Mouse (Mus musculus): ENCODE measurements around the gene Mrpl43. TPM values are rescaled to one million over a fixed set of nuclear protein-coding genes. Genes with fewer than 3 reads are reported as not detected.

The Mrpl43 gene
- polyA plus RNA-seq, 1 experiment from 2014 or later, result 64.9 TPM

DNA sequence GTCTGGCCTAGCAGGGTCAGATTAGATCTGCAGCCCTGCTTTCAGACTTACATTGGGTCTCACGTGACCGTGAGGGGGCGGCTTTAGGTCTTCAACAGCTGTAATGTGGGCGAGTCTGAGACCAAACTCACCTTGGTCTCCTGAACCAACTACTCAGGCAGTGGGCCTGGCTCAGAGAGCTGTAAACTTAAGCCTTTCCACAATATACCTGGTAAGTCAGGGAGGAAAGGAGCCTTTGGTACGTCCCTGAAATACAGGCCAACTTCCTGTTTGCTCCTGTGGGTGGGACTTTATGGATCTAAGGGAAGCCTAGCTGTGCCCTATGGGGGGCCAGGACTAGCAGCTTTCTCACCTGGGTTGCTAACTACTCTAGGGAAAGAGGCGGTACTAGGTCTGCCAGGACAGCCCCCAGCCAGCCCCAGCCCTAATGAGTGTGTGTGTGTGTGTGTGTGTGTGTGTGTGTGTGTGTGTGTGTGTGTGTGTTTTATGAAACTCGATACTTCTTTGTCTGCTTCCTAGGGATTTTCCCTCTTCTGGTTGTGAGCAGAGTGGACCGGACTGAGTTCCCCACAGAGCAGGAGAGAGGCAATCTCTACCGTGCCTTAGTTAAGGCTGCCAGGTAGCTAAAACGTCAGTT, 8.2 kb upstream of the Mrpl43 start, which contains the start of gene Lzts2:
Gene Lzts2, plus strand, starts transcription at position 80 of the 637 bp plus-strand sequence.
- H3K4me2 ChIP-seq (ENCODE audit: low read depth, low read length), result peak within 1 kb of the TSS; percentile 94
- peak; percentile 48; the same call in 1 of the 2 replicates for ATAC-seq (ENCODE audit: insufficient read depth, low FRiP score)
- H3K9me3 ChIP-seq (replicated peaks; ENCODE audit: control insufficient read depth, low read length), result no peaks in the 10 kb centered on the region
- peak within 1 kb of the TSS; percentile 99 for H3K27ac ChIP-seq (ENCODE audit: low read length)
- WGBS, result 6% methylated on average over 10 of the region's 10 CpGs
- peak within 1 kb of the TSS; percentile 55 for H3K4me3 ChIP-seq (replicated peaks; ENCODE audit: low read length)
- H3K9ac ChIP-seq (ENCODE audit: low read length), result peak within 1 kb of the TSS; percentile 81
- peaks cover 10% of the 10 kb centered on the region; the same call in 1 of the 2 replicates for H3K36me3 ChIP-seq (ENCODE audit: control insufficient read depth, insufficient read depth, low read length)
- H3K4me1 ChIP-seq (ENCODE audit: control insufficient read depth, insufficient read depth, low read length), result peaks cover 34% of the 10 kb centered on the region
- H3K27me3 ChIP-seq (ENCODE audit: control insufficient read depth, insufficient read depth, low read length), result no peaks in the 10 kb centered on the region

DNA sequence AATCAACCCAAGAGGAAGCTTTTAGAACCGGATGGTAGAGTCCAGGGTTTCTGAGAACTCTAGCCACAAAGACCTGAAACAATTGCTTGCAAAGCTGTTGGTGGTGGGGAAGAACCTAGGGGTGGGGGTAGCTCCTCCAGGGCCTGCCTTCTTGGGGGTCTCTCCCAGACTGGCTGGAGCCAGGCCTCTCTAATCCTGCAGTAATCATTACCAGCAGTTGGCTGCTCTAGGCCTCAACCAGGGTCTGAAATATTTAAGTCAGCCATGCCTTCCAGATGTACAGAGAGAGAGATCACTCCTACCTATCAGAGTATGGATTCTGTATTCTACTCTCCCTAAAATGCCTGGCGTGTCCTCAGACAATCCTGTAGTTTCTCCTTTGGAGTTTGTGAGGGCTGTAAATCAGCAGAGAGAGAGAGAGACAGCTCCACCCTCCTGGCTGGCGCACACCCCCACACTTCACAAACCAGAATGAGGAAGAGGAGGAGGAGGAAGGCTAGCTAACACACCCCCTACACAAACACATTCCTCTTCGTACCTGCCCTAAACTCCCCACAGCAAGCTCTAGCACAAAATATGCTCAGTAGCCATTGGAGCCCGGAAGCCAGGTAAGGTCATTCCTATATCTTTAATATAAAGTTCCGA, 7.5 kb upstream of the Mrpl43 start:
- ATAC-seq (ENCODE audit: insufficient read depth, low FRiP score), result no peak
- H3K9ac ChIP-seq (ENCODE audit: low read length), result peak overlapping the region; percentile 44; the same call in 1 of the 2 replicates
- peak overlapping the region; percentile 94 for H3K4me2 ChIP-seq (ENCODE audit: low read depth, low read length)

DNA sequence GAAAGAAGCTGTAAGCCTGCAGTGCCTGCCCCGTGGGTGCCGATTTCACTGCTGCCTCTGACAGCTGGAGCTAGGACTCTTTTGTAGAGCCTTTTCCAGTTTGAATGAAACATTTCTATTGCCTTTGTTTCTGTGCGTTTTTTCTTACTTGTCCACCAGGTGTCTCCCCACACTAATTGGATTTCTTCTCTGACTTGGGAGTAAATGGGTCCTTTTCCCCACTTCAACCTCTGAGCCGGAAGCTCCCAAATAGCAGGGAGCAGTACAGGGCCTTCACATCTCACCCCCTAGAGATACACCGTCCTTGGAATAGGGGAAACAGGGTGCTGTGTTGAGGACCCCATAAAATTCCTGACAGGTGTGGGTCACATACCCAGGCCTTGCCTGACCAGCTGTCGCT, 6.4 kb upstream of the Mrpl43 start:
- H3K36me3 ChIP-seq (ENCODE audit: control insufficient read depth, insufficient read depth, low read length), result peaks cover 10% of the 10 kb centered on the region; the same call in 1 of the 2 replicates
- 0 out of 2 replicates have a peak overlapping the region, but pooled peaks have one; percentile 99 for H3K27ac ChIP-seq (ENCODE audit: low read length)
- no peak for ATAC-seq (ENCODE audit: insufficient read depth, low FRiP score)
- peaks cover 28% of the 10 kb centered on the region for H3K4me1 ChIP-seq (ENCODE audit: control insufficient read depth, insufficient read depth, low read length)
- no peaks in the 10 kb centered on the region for H3K9me3 ChIP-seq (replicated peaks; ENCODE audit: control insufficient read depth, low read length)
- H3K4me3 ChIP-seq (replicated peaks; ENCODE audit: low read length), result no peak overlapping the region
- H3K9ac ChIP-seq (ENCODE audit: low read length), result no peak overlapping the region
- WGBS, result 33% methylated on average over 6 of the region's 6 CpGs
- no peak overlapping the region for H3K4me2 ChIP-seq (ENCODE audit: low read depth, low read length)
- no peaks in the 10 kb centered on the region for H3K27me3 ChIP-seq (ENCODE audit: control insufficient read depth, insufficient read depth, low read length)

More for the DNA sequence above, 7.5 kb upstream of the Mrpl43 start:
- H3K27me3 ChIP-seq (ENCODE audit: control insufficient read depth, insufficient read depth, low read length), result no peaks in the 10 kb centered on the region
- peak overlapping the region; percentile 99 for H3K27ac ChIP-seq (ENCODE audit: low read length)
- peaks cover 27% of the 10 kb centered on the region for H3K4me1 ChIP-seq (ENCODE audit: control insufficient read depth, insufficient read depth, low read length)
- H3K9me3 ChIP-seq (replicated peaks; ENCODE audit: control insufficient read depth, low read length), result no peaks in the 10 kb centered on the region
- WGBS, result 55% methylated on average over 6 of the region's 6 CpGs
- 0 out of 2 replicates have a peak overlapping the region, but pooled peaks have one; percentile 55 for H3K4me3 ChIP-seq (replicated peaks; ENCODE audit: low read length)
- peaks cover 10% of the 10 kb centered on the region; the same call in 1 of the 2 replicates for H3K36me3 ChIP-seq (ENCODE audit: control insufficient read depth, insufficient read depth, low read length)

DNA sequence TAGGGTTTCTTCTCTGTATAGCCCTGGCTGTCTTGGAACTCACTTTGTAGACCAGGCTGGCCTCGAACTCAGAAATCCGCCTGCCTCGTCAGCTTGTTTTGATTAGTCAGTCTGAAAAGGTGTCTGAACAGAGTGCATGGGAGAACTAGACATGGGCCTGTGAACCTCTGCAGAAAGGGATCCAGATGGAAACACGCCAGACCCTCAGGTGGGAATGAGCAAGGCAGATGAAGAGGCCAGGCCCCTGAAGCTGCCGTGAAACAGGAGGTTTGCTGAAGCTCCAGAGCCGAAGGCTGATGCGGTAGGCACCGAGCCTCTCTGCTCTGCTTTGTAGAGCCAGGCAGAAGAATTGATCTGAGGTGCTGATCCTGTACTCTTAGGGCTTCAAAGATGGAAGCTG, 6.0 kb upstream of the Mrpl43 start:
- Histone ChIP-seq H3K4me2 (ENCODE audit: low read depth, low read length) (no peak overlapping the region), H3K27ac (ENCODE audit: low read length) (no peak overlapping the region), H3K9me3 (replicated peaks; ENCODE audit: control insufficient read depth, low read length) (no peaks in the 10 kb centered on the region), H3K27me3 (ENCODE audit: control insufficient read depth, insufficient read depth, low read length) (no peaks in the 10 kb centered on the region), H3K36me3 (ENCODE audit: control insufficient read depth, insufficient read depth, low read length) (peaks cover 10% of the 10 kb centered on the region; the same call in 1 of the 2 replicates), H3K9ac (ENCODE audit: low read length) (no peak overlapping the region), H3K4me3 (replicated peaks; ENCODE audit: low read length) (no peak overlapping the region), H3K4me1 (ENCODE audit: control insufficient read depth, insufficient read depth, low read length) (peaks cover 32% of the 10 kb centered on the region)
- no peak for ATAC-seq (ENCODE audit: insufficient read depth, low FRiP score)
- WGBS, result 86% methylated on average over 8 of the region's 8 CpGs

DNA sequence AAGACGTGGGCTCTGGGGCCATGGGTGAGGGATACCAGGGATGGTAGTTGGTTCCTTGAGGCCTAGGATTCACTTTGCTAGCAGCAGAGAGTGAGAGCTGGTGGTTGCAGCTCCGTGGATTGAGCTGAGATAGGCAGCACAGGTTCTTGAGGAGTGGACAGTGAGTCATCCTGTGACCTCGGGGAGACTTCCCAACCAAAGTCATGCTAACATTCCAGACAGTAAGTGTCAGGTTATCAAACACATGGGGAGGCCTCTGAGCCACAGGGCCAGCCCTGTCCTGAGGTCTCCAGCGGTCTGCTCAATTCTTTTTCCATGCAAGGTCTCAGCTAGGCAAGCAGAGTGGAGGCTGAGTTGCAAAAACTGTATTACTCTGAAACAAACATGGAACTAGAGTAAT, 4.4 kb upstream of the Mrpl43 start:
- H3K36me3 ChIP-seq (ENCODE audit: control insufficient read depth, insufficient read depth, low read length), result peaks cover 10% of the 10 kb centered on the region; the same call in 1 of the 2 replicates
- peaks cover 29% of the 10 kb centered on the region for H3K4me1 ChIP-seq (ENCODE audit: control insufficient read depth, insufficient read depth, low read length)
- H3K27ac ChIP-seq (ENCODE audit: low read length), result no peak overlapping the region
- no peak overlapping the region for H3K9ac ChIP-seq (ENCODE audit: low read length)
- no peak overlapping the region for H3K4me2 ChIP-seq (ENCODE audit: low read depth, low read length)
- no peak for ATAC-seq (ENCODE audit: insufficient read depth, low FRiP score)
- WGBS, result 87% methylated on average over 4 of the region's 4 CpGs
- no peaks in the 10 kb centered on the region for H3K9me3 ChIP-seq (replicated peaks; ENCODE audit: control insufficient read depth, low read length)
- no peak overlapping the region for H3K4me3 ChIP-seq (replicated peaks; ENCODE audit: low read length)
- H3K27me3 ChIP-seq (ENCODE audit: control insufficient read depth, insufficient read depth, low read length), result no peaks in the 10 kb centered on the region

DNA sequence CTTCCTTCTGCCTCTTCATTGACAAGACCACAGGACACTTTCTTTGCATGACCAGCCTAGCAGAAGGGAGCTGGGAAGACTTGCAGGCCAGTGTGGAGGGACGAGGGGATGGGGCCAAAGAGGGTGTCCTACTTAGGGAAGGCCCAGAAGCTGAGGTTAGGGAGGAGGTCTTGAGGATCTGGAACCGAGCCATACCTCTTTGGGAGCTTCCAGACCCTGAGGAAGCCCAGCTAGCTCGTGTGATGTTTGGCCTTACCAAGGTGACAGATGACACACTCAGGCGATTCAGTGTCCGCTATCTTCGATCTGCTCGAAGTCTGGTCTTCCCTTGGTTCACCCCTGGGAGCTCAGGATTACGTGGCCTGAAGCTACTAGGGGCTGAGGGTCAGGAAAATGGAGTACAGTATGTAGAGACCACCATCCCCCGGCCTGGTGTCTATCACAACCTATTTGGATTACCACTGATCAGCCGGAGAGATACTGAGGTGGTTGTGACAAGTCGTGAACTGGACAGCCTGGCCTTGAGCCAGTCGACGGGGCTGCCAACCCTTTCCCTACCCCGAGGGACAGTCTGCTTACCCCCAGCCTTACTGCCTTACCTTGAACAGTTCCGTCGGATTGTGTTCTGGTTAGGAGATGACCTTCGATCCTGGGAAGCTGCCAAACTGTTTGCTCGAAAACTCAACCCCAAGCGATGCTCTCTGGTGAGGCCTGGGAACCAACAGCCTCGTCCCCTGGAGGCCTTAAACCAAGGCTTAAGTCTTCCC, 1.4 kb upstream of the Mrpl43 start:
- H3K27ac ChIP-seq (ENCODE audit: low read length), result no peak overlapping the region
- peaks cover 10% of the 10 kb centered on the region; the same call in 1 of the 2 replicates for H3K36me3 ChIP-seq (ENCODE audit: control insufficient read depth, insufficient read depth, low read length)
- peaks cover 18% of the 10 kb centered on the region for H3K4me1 ChIP-seq (ENCODE audit: control insufficient read depth, insufficient read depth, low read length)
- no peak for ATAC-seq (ENCODE audit: insufficient read depth, low FRiP score)
- no peaks in the 10 kb centered on the region for H3K9me3 ChIP-seq (replicated peaks; ENCODE audit: control insufficient read depth, low read length)
- WGBS, result 82% methylated on average over 20 of the region's 20 CpGs
- peak overlapping the region; percentile 91 for H3K9ac ChIP-seq (ENCODE audit: low read length)
- peak overlapping the region; percentile 75 for H3K4me2 ChIP-seq (ENCODE audit: low read depth, low read length)
- peak overlapping the region; percentile 99 for H3K4me3 ChIP-seq (replicated peaks; ENCODE audit: low read length)
- H3K27me3 ChIP-seq (ENCODE audit: control insufficient read depth, insufficient read depth, low read length), result no peaks in the 10 kb centered on the region

DNA sequence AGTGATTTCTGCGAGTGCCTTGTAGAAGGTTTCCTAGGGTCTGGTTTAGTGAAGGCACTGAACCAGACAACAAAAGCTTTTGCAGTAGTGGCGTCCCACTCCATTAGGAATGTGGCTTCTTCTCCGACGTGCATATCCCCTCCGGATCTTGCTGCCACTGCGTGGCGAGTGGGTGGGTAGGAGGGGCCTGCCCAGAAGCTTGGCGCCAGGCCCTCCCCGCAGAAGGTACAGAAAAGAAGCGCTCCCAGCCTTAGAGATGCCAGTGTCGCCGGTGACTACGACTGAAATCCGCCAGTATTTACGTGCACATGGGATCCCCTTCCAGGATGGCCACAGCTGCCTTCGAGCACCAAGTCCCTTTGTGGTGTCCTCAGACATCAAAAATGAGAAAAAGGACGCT, 779 bp upstream of the Mrpl43 start:
- Histone ChIP-seq H3K4me2 (ENCODE audit: low read depth, low read length) (peak overlapping the region; percentile 75), H3K4me3 (replicated peaks; ENCODE audit: low read length) (peak overlapping the region; percentile 99), H3K4me1 (ENCODE audit: control insufficient read depth, insufficient read depth, low read length) (peaks cover 18% of the 10 kb centered on the region), H3K36me3 (ENCODE audit: control insufficient read depth, insufficient read depth, low read length) (peaks cover 10% of the 10 kb centered on the region; the same call in 1 of the 2 replicates), H3K27me3 (ENCODE audit: control insufficient read depth, insufficient read depth, low read length) (no peaks in the 10 kb centered on the region), H3K9ac (ENCODE audit: low read length) (peak overlapping the region; percentile 91), H3K27ac (ENCODE audit: low read length) (peak overlapping the region; percentile 82), H3K9me3 (replicated peaks; ENCODE audit: control insufficient read depth, low read length) (no peaks in the 10 kb centered on the region)
- WGBS, result 28% methylated on average over 17 of the region's 17 CpGs
- no peak for ATAC-seq (ENCODE audit: insufficient read depth, low FRiP score)

DNA sequence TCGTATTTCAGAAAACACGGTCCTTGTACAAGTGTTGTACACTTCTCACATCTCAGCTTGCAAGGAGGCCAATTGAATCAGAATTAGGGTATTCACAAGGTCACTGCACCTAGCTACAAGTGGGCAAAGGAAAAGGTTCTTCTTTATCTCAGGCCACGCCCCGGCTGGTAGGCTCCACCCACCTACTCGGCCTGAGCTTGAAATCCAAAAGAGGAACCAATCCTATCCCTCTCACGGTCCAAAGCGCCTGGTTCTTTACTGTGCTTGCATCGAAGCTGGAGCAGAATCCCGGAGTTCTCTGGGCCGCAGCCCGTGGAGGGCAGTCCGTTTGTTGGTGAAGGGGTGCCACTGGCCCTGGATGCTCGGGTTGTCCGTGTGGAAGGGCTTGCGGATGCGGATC, 798 bp downstream of the Mrpl43 start, which contains the start of gene Twnk:
Gene Twnk, plus strand, starts transcription at position 220 of the 400 bp plus-strand sequence.
- H3K36me3 ChIP-seq (ENCODE audit: control insufficient read depth, insufficient read depth, low read length), result 0 out of 2 replicates have a peak, but pooled peaks cover 1% of the 10 kb centered on the region
- no peak for ATAC-seq (ENCODE audit: insufficient read depth, low FRiP score)
- no peaks in the 10 kb centered on the region for H3K9me3 ChIP-seq (replicated peaks; ENCODE audit: control insufficient read depth, low read length)

More for the DNA sequence above, 798 bp downstream of the Mrpl43 start, which contains the start of gene Twnk:
- H3K4me2 ChIP-seq (ENCODE audit: low read depth, low read length), result peak within 1 kb of the TSS; percentile 75
- peak within 1 kb of the TSS; percentile 91 for H3K9ac ChIP-seq (ENCODE audit: low read length)
- H3K4me1 ChIP-seq (ENCODE audit: control insufficient read depth, insufficient read depth, low read length), result peaks cover 18% of the 10 kb centered on the region
- 10% methylated on average over 16 of the region's 16 CpGs for WGBS
- H3K27me3 ChIP-seq (ENCODE audit: control insufficient read depth, insufficient read depth, low read length), result no peaks in the 10 kb centered on the region
- peak within 1 kb of the TSS; percentile 99 for H3K4me3 ChIP-seq (replicated peaks; ENCODE audit: low read length)
- peak within 1 kb of the TSS; percentile 82 for H3K27ac ChIP-seq (ENCODE audit: low read length)

All from stomach, embryonic 16.5 days (tissue).